Mouse (Mus musculus) heart, adult 2 months (tissue): ENCODE results near the gene Myo10.

Source experiments
- CTCF ChIP-seq: fragments of 200-600 bp; IDR thresholded peaks from 2 replicates; pipeline ENCODE4 v1.8.1; 2022; ENCODE audit warnings: antibody characterized with exemption, mild to moderate bottlenecking, moderate library complexity
- EP300 ChIP-seq: fragments of 200-500 bp; IDR thresholded peaks from 2 replicates; pipeline ENCODE4 v1.6.1; 2011; ENCODE audit warnings: low read depth, low read length, control low read depth; ENCODE audit not compliant: insufficient read depth
- POLR2A ChIP-seq: fragments of 200-500 bp; IDR thresholded peaks from 2 replicates; pipeline ENCODE4 v1.6.1; 2011; ENCODE audit warnings: mild to moderate bottlenecking, low read depth, low read length, control low read depth; ENCODE audit not compliant: insufficient read depth

GRCm38 (mm10) chr15:25590891-25591290, 31.4 kb upstream of the Myo10 start:
- TF ChIP-seq CTCF (no peak), EP300 (no peak), POLR2A (no peak)
